Mouse (Mus musculus) kidney, postnatal 25 days (tissue): ENCODE data around the gene Fgf15.

ENCODE experiments used
- DNase-seq, 2 experiments: peaks; one replicate each; pipeline ENCODE4 v3.0.0; 2021; ENCODE audit warnings: mixed read lengths in 2 of 2

Gene Fgf15

DNA sequence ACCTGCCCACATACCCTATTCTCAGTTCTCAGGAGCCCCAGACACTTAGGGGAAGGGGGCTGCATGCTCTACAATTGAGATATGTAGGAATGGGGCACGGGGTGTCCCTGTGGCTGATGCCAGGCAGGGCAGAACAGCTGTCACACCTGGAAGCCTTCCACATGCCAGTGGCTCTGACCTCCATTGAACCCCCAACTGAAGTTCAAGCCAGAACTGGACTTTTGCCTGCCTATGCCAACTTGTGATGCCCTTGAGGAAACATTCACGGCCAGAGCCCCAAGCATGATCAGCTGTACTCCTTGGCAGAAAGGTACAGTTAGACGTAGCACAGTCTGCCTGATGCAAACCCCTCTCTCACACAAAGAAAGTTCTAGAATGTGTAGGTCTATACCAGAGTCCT lies 37.0 kb downstream of the Fgf15 start:
- DNase-seq, result peak; percentile 60 to 84

DNA sequence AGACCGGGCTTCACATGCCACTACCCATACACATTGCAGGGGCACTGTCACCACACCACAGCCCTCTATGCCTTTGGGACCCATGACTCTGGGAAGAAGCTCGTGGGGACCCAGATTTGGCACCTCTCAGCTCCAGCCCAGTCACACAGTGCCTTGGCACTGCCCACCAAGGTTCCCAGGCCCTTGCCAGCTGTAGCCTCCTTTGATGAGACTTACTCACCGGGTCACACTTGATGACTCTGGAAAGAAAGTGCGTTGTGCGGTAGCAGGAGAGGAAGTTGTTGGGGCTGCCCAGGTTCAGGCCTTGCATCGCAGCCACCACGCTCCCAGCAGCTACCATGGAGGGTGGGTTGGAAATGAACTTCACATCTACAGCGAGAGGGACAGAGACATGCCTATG lies 37.5 kb downstream of the Fgf15 start:
- no peak for DNase-seq

- DNase-seq, result no peak
Measured at GRCm38 (mm10) chr7:144934901-144935300, 38.6 kb downstream of the Fgf15 start.

- peak; percentile 35 to 49 for DNase-seq
Measured at GRCm38 (mm10) chr7:144935563-144935962, 39.2 kb downstream of the Fgf15 start.

- no peak for DNase-seq
Measured at GRCm38 (mm10) chr7:144936311-144936880, 40.1 kb downstream of the Fgf15 start.

DNA sequence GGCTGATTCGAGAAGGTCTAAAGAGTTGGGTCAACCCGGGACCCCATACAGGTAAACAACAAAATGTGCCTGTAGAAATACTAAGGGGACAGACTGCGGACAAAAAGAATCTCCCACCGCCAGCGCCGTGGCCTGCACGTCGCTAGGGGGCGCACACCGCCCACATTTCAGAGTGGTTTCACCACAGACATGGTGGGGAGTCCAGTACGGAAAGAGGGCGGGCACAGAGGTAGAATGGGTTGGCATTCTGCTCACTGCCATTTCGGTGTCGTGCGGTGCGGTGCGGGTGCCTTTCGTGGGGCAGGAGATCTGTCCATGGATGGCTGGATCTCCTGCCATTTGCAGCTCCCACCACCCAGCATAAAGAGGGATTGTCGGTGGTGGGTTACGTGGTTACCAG lies 41.2 kb downstream of the Fgf15 start:
- peak; percentile 91 for DNase-seq

DNA sequence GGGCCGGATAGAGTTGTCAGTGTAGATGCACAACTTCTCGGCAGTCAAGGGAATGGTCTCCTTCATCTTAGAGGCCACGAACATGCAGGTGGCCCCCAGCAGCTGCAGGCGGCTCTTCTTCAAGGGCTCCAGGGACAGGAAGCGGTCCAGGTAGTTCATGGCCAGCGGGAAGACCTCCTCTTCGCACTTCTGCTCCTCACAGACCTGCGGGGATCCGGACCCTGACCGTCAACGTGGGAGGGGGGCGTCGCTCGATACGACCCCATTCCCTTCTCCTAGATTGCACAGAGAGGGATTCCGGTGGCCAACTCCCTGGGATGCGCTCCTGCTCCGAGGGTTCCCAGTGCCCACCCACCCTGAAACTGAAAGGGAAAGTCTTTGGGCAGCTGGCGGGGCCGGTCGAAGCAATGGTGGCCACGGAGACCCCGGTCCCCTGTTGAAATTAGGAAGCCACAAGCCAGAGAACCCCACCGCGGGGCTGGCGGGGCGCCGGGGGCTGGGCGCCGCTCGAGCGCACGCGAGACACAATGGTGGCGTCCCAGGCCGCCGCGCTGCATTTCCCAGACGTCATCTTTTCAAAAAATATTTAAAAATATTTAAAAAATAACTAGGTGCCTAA lies 41.7 kb downstream of the Fgf15 start:
- DNase-seq, result peak in 1 of 2 experiments; percentile 53

- peak in 1 of 2 experiments; percentile 49 for DNase-seq
Measured at GRCm38 (mm10) chr7:144938661-144939343, 42.5 kb downstream of the Fgf15 start.

- DNase-seq, result peak; percentile 79 to 90
Measured at GRCm38 (mm10) chr7:144939344-144940002, 43.1 kb downstream of the Fgf15 start, which contains the start of gene Ccnd1. Ccnd1 (minus strand) TSS chr7:144939925.

GRCm38 (mm10) chr7:144940003-144940571 lies 43.8 kb downstream of the Fgf15 start:
- peak; percentile 28 to 65 for DNase-seq

- DNase-seq, result no peak
Measured at GRCm38 (mm10) chr7:144940585-144940984, 44.3 kb downstream of the Fgf15 start.

DNA sequence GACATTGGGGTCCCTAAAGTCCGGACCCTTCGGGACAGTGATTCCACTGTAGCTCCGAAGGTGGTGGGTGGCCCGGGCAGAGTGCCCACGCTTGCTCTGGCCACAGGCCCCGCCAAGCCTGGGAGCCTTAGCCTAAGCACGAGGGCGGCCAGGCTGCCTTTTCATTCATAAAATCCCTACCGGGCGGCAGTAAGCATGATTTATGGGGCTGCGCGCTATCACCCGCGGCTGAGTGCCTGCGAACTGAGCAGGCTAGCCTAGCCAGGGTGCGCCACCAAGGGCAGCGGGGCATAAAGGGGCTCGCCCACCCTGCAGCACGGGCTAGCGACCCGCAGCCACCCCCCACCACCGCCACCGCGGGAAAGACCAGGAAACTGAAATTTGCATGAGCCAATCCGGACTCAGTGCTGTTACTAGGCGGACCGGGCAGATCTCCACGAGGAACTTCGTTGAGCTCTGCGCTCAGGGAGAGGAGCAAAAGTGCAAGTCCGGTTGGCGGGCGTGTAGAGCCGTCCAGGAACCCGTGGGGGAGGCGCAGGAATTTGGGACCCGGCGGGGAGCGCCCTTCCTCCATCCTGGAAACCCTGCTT lies 45.0 kb downstream of the Fgf15 start:
- peak; percentile 92 to 96 for DNase-seq

DNA sequence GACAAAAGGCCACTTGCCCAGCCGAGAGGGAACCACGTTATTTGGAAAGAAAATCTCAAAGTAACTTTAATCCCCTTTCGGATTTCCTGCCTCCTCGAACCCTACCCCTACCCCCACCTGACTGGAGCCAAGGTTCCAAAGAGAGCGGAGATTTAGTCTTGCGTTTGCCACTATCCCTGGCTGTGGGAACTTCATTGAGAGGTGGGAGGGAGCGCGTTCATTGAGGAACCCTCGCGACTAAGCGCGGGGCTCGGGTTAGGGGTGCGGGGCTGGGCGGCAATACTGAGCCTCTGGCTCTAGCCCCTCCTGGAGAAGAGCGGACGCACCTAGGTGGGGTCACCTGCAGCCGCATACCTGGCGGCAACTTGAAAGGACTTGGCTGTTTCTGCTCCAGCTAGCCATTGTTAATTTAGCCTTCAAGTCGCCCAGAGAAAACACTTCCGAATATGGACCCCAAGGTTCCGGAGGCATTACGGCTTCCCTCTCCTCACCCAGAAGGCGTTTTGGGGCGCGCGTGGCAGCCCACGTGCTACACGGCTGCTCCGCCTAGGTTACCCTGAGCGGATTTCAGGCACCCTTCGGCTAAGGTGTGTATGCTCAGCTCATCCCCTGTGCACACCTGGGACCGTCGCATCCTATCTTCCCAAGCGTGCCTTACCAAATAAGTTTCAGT lies 45.9 kb downstream of the Fgf15 start:
- peak in 1 of 2 experiments; percentile 61 for DNase-seq

- DNase-seq, result peak; percentile 23 to 68
Measured at GRCm38 (mm10) chr7:144942744-144943135, 46.4 kb downstream of the Fgf15 start.

DNA sequence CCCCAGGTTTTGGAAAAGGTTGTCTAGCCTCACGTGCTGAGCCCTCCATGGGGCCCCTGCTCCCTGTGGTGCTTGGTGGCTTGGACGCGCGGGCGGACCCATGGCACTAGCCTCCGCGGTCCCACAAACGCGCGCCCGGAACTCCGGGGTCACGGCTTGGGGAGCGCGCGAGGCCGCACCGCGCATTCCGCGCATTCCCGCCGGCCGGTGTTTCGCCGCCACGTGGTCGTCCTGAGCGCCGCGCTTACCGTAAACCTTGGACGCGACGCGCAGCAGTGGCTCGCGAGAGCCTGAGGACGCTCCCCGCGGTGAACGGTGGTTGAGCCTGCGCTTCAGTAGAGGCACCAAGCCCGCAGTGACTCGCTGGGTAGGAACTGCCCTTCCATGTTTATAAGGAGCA lies 46.9 kb downstream of the Fgf15 start:
- DNase-seq, result peak; percentile 87 to 92
